Mouse (Mus musculus) CH12.LX (cell line): ENCODE results near the gene Ctbp2. TPM values are rescaled to one million over a fixed set of nuclear protein-coding genes. Genes with fewer than 3 reads are reported as not detected.
A peak's percentile ranks its signal among the peaks of the same experiment; 100 is the strongest.

ENCODE experiments used
- DNase-seq: peaks from one replicate; pipeline ENCODE4 v3.0.0-alpha.2; 2013; ENCODE audit errors: extremely low read depth
- H3K27ac ChIP-seq: 2 replicates; pipeline ENCODE4 v1.5.1; 2012; ENCODE audit warnings: low read depth, mild to moderate bottlenecking, control low read depth, moderate library complexity; ENCODE audit not compliant: insufficient read depth
- H3K27me3 ChIP-seq: replicated peaks from 2 replicates; pipeline ENCODE3; 2012; ENCODE audit warnings: inconsistent platforms
- H3K36me3 ChIP-seq, 2 experiments: replicated peaks in 1 of 2; 2 replicates each; pipeline versions ENCODE3 to v1.6.1; 2012; ENCODE audit warnings: inconsistent platforms in 1 of 2, low read length in 1 of 2, mild to moderate bottlenecking in 1 of 2, mixed read lengths in 1 of 2, moderate library complexity in 1 of 2; ENCODE audit not compliant: control insufficient read depth in 1 of 2, insufficient read depth in 1 of 2
- H3K4me1 ChIP-seq, 2 experiments: 2 replicates each; pipeline ENCODE4 v1.6.1; 2012; ENCODE audit warnings: inconsistent platforms in 1 of 2, moderate library complexity in 1 of 2; ENCODE audit not compliant: insufficient read depth in 2 of 2, control insufficient read depth in 1 of 2
- H3K4me2 ChIP-seq: 2 replicates; pipeline ENCODE4 v1.6.1; 2012; ENCODE audit warnings: low read depth, mild to moderate bottlenecking, control low read depth; ENCODE audit not compliant: poor library complexity, insufficient read depth, severe bottlenecking
- H3K4me3 ChIP-seq, 3 experiments: fragments of 150-350 bp in 1 of 3; sonication (generic) in 1 of 3; replicated peaks in 1 of 3; 2 replicates each; pipeline versions ENCODE3 to v1.5.1; 2011 to 2012; ENCODE audit warnings: low read depth in 2 of 3, low read length in 2 of 3, mild to moderate bottlenecking in 2 of 3, moderate library complexity in 2 of 3, control low read depth in 1 of 3, improper control_type of control experiment in 1 of 3, inconsistent platforms in 1 of 3, mixed read lengths in 1 of 3; ENCODE audit not compliant: poor library complexity in 1 of 3
- H3K79me2 ChIP-seq: replicated peaks from 2 replicates; pipeline ENCODE4 v1.6.1; 2012; ENCODE audit warnings: mild to moderate bottlenecking, moderate library complexity; ENCODE audit not compliant: control insufficient read depth, poor library complexity, insufficient read depth, severe bottlenecking; ENCODE audit errors: extremely low read depth
- H3K9ac ChIP-seq: 2 replicates; pipeline ENCODE4 v1.6.1; 2012; ENCODE audit warnings: low read depth, mild to moderate bottlenecking, control low read depth, moderate library complexity; ENCODE audit not compliant: insufficient read depth
- H3K9me3 ChIP-seq: replicated peaks from 2 replicates; pipeline ENCODE3; 2012; ENCODE audit warnings: low read length, inconsistent platforms, mixed read lengths
- CTCF ChIP-seq, 2 experiments: IDR thresholded peaks in 1 of 2; conservative IDR thresholded peaks in 1 of 2; 2 replicates each; pipeline ENCODE4 v1.5.1; 2011 to 2012; ENCODE audit warnings: low read depth in 2 of 2, low read length in 2 of 2, improper control_type of control experiment in 1 of 2, inconsistent platforms in 1 of 2, mild to moderate bottlenecking in 1 of 2, moderate library complexity in 1 of 2
- E2F4 ChIP-seq: IDR thresholded peaks from 2 replicates; pipeline ENCODE4 v1.6.1; 2011; ENCODE audit warnings: low read depth, low read length, improper control_type of control experiment; ENCODE audit not compliant: insufficient replicate concordance
- ELF1 ChIP-seq: IDR thresholded peaks from 2 replicates; pipeline ENCODE4 v1.6.1; 2014; ENCODE audit warnings: low read depth, mild to moderate bottlenecking, inconsistent platforms, low read length, improper control_type of control experiment
- EP300 ChIP-seq: IDR thresholded peaks from 2 replicates; pipeline ENCODE4 v1.6.1; 2011; ENCODE audit warnings: low read length, improper control_type of control experiment
- ETS1 ChIP-seq: conservative IDR thresholded peaks from 2 replicates; pipeline ENCODE4 v1.6.1; 2012; ENCODE audit warnings: low read depth, mild to moderate bottlenecking, inconsistent platforms, low read length, improper control_type of control experiment, moderate library complexity
- GABPA ChIP-seq: IDR thresholded peaks from 2 replicates; pipeline ENCODE4 v1.6.1; 2012; ENCODE audit warnings: low read depth, low read length, improper control_type of control experiment, inconsistent platforms; ENCODE audit not compliant: insufficient replicate concordance
- HCFC1 ChIP-seq: IDR thresholded peaks from 2 replicates; pipeline ENCODE4 v1.6.1; 2012; ENCODE audit warnings: low read depth, mild to moderate bottlenecking, inconsistent platforms, low read length, improper control_type of control experiment
- JUN ChIP-seq: IDR thresholded peaks from 2 replicates; pipeline ENCODE4 v1.6.1; 2011; ENCODE audit warnings: low read depth, mild to moderate bottlenecking, low read length, improper control_type of control experiment, moderate library complexity; ENCODE audit not compliant: insufficient read depth
- JUND ChIP-seq: conservative IDR thresholded peaks from 2 replicates; pipeline ENCODE4 v1.6.1; 2011; ENCODE audit warnings: low read depth, low read length, improper control_type of control experiment
- MYC ChIP-seq: IDR thresholded peaks from 2 replicates; pipeline ENCODE4 v1.6.1; 2011; ENCODE audit warnings: low read depth, mild to moderate bottlenecking, improper control_type of control experiment, low read length
- NELFE ChIP-seq: IDR thresholded peaks from 2 replicates; pipeline ENCODE4 v1.6.1; 2011; ENCODE audit warnings: low read depth, low read length, improper control_type of control experiment
- NRF1 ChIP-seq: IDR thresholded peaks from 2 replicates; pipeline ENCODE4 v1.6.1; 2014; ENCODE audit warnings: low read depth, mild to moderate bottlenecking, inconsistent platforms, low read length, improper control_type of control experiment, moderate library complexity
- POLR2A ChIP-seq: IDR thresholded peaks from 2 replicates; pipeline ENCODE4 v1.6.1; 2011; ENCODE audit warnings: low read depth, mild to moderate bottlenecking, improper control_type of control experiment, low read length
- POLR2AphosphoS2 ChIP-seq: IDR thresholded peaks from 2 replicates; pipeline ENCODE4 v1.6.1; 2011; ENCODE audit warnings: low read depth, low read length, improper control_type of control experiment
- RCOR1 ChIP-seq: conservative IDR thresholded peaks from 2 replicates; pipeline ENCODE4 v1.6.1; 2012; ENCODE audit warnings: low read depth, mild to moderate bottlenecking, inconsistent platforms, low read length, improper control_type of control experiment
- SIN3A ChIP-seq: IDR thresholded peaks from 2 replicates; pipeline ENCODE4 v1.6.1; 2012; ENCODE audit warnings: low read length, improper control_type of control experiment, inconsistent platforms
- TBP ChIP-seq: conservative IDR thresholded peaks from 2 replicates; pipeline ENCODE4 v1.6.1; 2011; ENCODE audit warnings: low read depth, low read length, improper control_type of control experiment
- TCF12 ChIP-seq: IDR thresholded peaks from 2 replicates; pipeline ENCODE4 v1.6.1; 2014; ENCODE audit warnings: low read depth, mild to moderate bottlenecking, inconsistent platforms, low read length, improper control_type of control experiment
- UBTF ChIP-seq: IDR thresholded peaks from 2 replicates; pipeline ENCODE4 v1.6.1; 2012; ENCODE audit warnings: low read depth, mild to moderate bottlenecking, inconsistent platforms, low read length, improper control_type of control experiment, moderate library complexity
- USF2 ChIP-seq: conservative IDR thresholded peaks from 2 replicates; pipeline ENCODE4 v1.6.1; 2011; ENCODE audit warnings: low read depth, low read length, improper control_type of control experiment
- ZC3H11A ChIP-seq: IDR thresholded peaks from 2 replicates; pipeline ENCODE4 v1.6.1; 2012; ENCODE audit warnings: low read depth, mild to moderate bottlenecking, inconsistent platforms, low read length, improper control_type of control experiment
- ZKSCAN1 ChIP-seq: IDR thresholded peaks from 2 replicates; pipeline ENCODE4 v1.6.1; 2012; ENCODE audit warnings: low read depth, inconsistent platforms, low read length, improper control_type of control experiment, borderline replicate concordance
- ZNF384 ChIP-seq: IDR thresholded peaks from 2 replicates; pipeline ENCODE4 v1.6.1; 2012; ENCODE audit warnings: low read depth, low read length, improper control_type of control experiment, inconsistent platforms
- dilution Hi-C: fragments of 300-500 bp; cut with MboI; formaldehyde crosslinking; loops from 2 replicates; pipeline ENCODE4 v1.14.3; 2020; ENCODE audit warnings: low sequenced_read_pairs; ENCODE audit not compliant: extremely low pct_unique_long_range_greater_than_20kb, extremely low pct_ligation_motif_present
- in situ Hi-C: fragments of 300-500 bp; cut with MboI; formaldehyde crosslinking; loops from 3 replicates; pipeline ENCODE4 v1.14.3; 2019; ENCODE audit warnings: low sequenced_read_pairs, low pct_ligation_motif_present, low pct_unique_long_range_greater_than_20kb, mixed read lengths
- polyA plus RNA-seq: library from polyadenylated mRNA; unstranded; fragments of >175 nt; gene quantifications from 2 replicates; pipeline ENCODE4 v1.2.1, GENCODE M21; 2012; ENCODE audit warnings: low read depth; ENCODE audit not compliant: insufficient read length
- total RNA-seq, 2 experiments: library from RNA; depleted of rRNA; stranded (reverse); fragments of 300-350 nt in 1 of 2; fragments of >200 nt in 1 of 2; gene quantifications; 2 replicates each; pipeline ENCODE4 v1.2.3; 2012 to 2014

The Ctbp2 gene
- total and polyA plus RNA-seq, 3 experiments, result 0.59 to 1.1 (median 0.68) TPM

- DNase-seq, result no peak
- H3K36me3 ChIP-seq, result no peaks in the 10 kb centered on the region
- H3K27me3 ChIP-seq, result peaks cover 83% of the 10 kb centered on the region
- H3K9ac ChIP-seq, result no peak overlapping the region
- in situ Hi-C loops, result loop anchor here (25.0 kb wide), 1 partner anchor 571 kb away; the partner anchor contains the start of gene Tex36
- no peak overlapping the region for H3K27ac ChIP-seq
- H3K4me1 ChIP-seq, result no peaks in the 10 kb centered on the region
- no peak overlapping the region for H3K4me2 ChIP-seq
- TF ChIP-seq ELF1 (no peak), ZNF384 (0 out of 2 replicates have a peak, but pooled peaks have one; percentile 5), CTCF (conservative IDR thresholded peaks at IDR 0.05 in 1 of 2, IDR thresholded peaks at IDR 0.05 in 1 of 2; ENCODE audit: low read depth in 2 of 2, low read length in 2 of 2) (peak in 1 of 2 experiments; percentile 15; a peak in 1 of 4 replicates)
- TF ChIP-seq, all 38 proteins: peak for 2
- dilution Hi-C loops, result no loop called here
- Histone ChIP-seq H3K4me3 (no peak overlapping the region), H3K9me3 (no peaks in the 10 kb centered on the region), H3K79me2 (no peaks in the 10 kb centered on the region)
Measured at GRCm38 (mm10) chr7:133040688-133041345, 83.3 kb downstream of the Ctbp2 start.

- no peak for DNase-seq
- no peak overlapping the region for H3K4me2 ChIP-seq
Measured at GRCm38 (mm10) chr7:133039556-133040255, 84.4 kb downstream of the Ctbp2 start.

DNA sequence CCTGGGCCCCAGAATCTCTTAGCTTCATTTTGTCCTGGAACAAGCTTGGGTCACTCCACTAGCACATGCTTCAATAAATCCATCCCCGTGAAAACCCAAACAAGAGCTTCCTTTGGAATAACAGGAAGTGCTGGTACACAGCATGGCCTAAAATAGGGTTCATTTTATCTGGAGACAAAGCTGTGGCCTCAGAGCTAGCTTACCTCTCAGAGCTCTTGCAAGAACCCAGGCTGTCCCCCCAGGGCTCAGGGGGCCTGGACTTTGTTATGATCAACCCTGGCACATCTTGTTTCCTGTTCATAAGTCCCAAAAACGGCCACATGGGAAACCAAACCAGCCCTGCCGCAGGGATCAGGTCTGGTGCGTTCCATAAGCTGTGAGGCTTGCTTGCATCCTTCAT is 86.5 kb downstream of the Ctbp2 start:
- no peaks in the 10 kb centered on the region for H3K79me2 ChIP-seq
- DNase-seq, result no peak
- in situ Hi-C loops, result loop anchor here (25.0 kb wide), 1 partner anchor 575 kb away; the partner anchor contains the start of gene Tex36
- H3K4me3 ChIP-seq, result no peak overlapping the region
- H3K9ac ChIP-seq, result no peak overlapping the region
- TF ChIP-seq ETS1 (no peak), HCFC1 (no peak), RCOR1 (no peak), ELF1 (no peak), MYC (no peak), SIN3A (no peak), ZC3H11A (no peak), USF2 (no peak), POLR2A (no peak), NRF1 (no peak)
- TF ChIP-seq, all 38 proteins: peak for 0
- H3K27me3 ChIP-seq, result peaks cover 85% of the 10 kb centered on the region
- no peak overlapping the region for H3K27ac ChIP-seq
- no peaks in the 10 kb centered on the region for H3K36me3 ChIP-seq
- H3K4me2 ChIP-seq, result no peak overlapping the region
- no peaks in the 10 kb centered on the region for H3K4me1 ChIP-seq
- H3K9me3 ChIP-seq, result no peaks in the 10 kb centered on the region
- dilution Hi-C loops, result no loop called here

More at GRCm38 (mm10) chr7:133039556-133040255, 84.4 kb downstream of the Ctbp2 start:
- Histone ChIP-seq H3K4me1 (no peaks in the 10 kb centered on the region), H3K27me3 (peaks cover 83% of the 10 kb centered on the region), H3K4me3 (no peak overlapping the region), H3K9me3 (no peaks in the 10 kb centered on the region), H3K9ac (no peak overlapping the region), H3K79me2 (no peaks in the 10 kb centered on the region), H3K27ac (no peak overlapping the region), H3K36me3 (no peaks in the 10 kb centered on the region)
- dilution Hi-C loops (no loop called here), in situ Hi-C loops (loop anchor here (25.0 kb wide), 1 partner anchor 573 kb away; the partner anchor contains the start of gene Tex36)
- TF ChIP-seq E2F4 (no peak), JUN (no peak), JUND (no peak), NELFE (no peak), POLR2A (no peak), GABPA (no peak), POLR2AphosphoS2 (no peak), SIN3A (no peak), HCFC1 (no peak), ZKSCAN1 (no peak), TBP (no peak), EP300 (no peak), TCF12 (no peak), UBTF (no peak)
